Mouse (Mus musculus) thymus, postnatal 25 days (tissue): ENCODE results near the gene Mturn.

Experiments used
- DNase-seq: peaks from one replicate; pipeline ENCODE4 v3.0.0; 2022

Gene Mturn

GRCm38 (mm10) chr6:54731726-54732125 lies 50.3 kb downstream of the Mturn start:
- no peak for DNase-seq

- DNase-seq, result no peak
Observed at GRCm38 (mm10) chr6:54732721-54733120, 51.3 kb downstream of the Mturn start.

GRCm38 (mm10) chr6:54736126-54736525 lies 54.7 kb downstream of the Mturn start:
- DNase-seq, result peak; percentile 34

GRCm38 (mm10) chr6:54737255-54737654 lies 55.8 kb downstream of the Mturn start:
- no peak for DNase-seq

GRCm38 (mm10) chr6:54737684-54738083 lies 56.3 kb downstream of the Mturn start:
- peak; percentile 28 for DNase-seq

GRCm38 (mm10) chr6:54749056-54749455 lies 67.6 kb downstream of the Mturn start:
- DNase-seq, result no peak

- no peak for DNase-seq
Observed at GRCm38 (mm10) chr6:54751621-54752020, 70.2 kb downstream of the Mturn start.

- no peak for DNase-seq
Observed at GRCm38 (mm10) chr6:54752076-54752475, 70.7 kb downstream of the Mturn start.
